In the genomic region with DNA sequence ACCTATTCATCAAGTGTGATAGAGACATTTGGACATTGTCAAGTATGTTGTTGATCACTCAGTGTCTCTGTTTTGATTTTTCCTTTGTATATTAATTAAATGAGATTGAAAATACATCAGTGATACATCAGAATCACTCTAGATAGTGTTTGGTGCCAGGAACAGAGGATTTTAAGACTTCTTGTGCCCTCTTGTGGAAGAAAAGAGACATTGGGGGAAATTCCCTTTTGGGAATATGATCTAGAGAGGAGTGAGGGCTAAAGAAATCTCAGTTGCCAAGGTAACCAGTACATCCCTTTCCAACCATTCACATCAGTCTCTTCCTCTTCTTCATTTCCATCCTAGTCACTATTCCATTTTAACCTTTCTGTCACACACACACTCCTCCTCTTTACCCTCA, we compare ENCODE assay signal across 13 mouse cellular contexts. TPM values are rescaled to one million over a fixed set of nuclear protein-coding genes. Genes with fewer than 3 reads are reported as not detected.
DNase-seq lines count a peak whose midpoint lies in the region; ATAC-seq lines count a peak whose summit lies in the region.
"Had no signal": no experiment of that assay in that cellular context is flagged by ENCODE, and none has a peak within 500 bp of the region (broad histone marks: within the 10 kb centered on the region; RNA-seq: fewer than 3 reads in every experiment).

No protein-coding gene starts in this region.

- H3K27me3 ChIP-seq in hindbrain, embryonic 16.5 days (replicated peaks; ENCODE audit: control insufficient read depth, insufficient read depth, low read length), result no peaks in the 10 kb centered on the region
- H3K27me3 ChIP-seq: heart, embryonic 12.5 days; limb, embryonic 12.5 days; megakaryocyte, embryonic 14.5 days had no signal

- no peak for DNase-seq in frontal cortex, postnatal 25 days (ENCODE audit: low spot score in 2 of 2)
- DNase-seq in thymus, postnatal 0 days (ENCODE audit: low spot score), result peak; percentile 55
- DNase-seq in thymus, postnatal 36 days, result no peak
- DNase-seq in kidney, adult 18-20 months, result no peak
- DNase-seq in gastrocnemius, postnatal 36 days, result no peak
- no peak for DNase-seq in adrenal gland, adult 8-10 months

- H3K27ac ChIP-seq in hindbrain, embryonic 16.5 days (ENCODE audit: low read depth, low read length), result no peak overlapping the region
- H3K27ac ChIP-seq: limb, embryonic 12.5 days had no signal

- peak; percentile 56 for ATAC-seq in frontal cortex, adult (ENCODE audit: low TSS enrichment)
- peak; percentile 88 for ATAC-seq in hindbrain, embryonic 16.5 days

- H3K4me2 ChIP-seq in hindbrain, embryonic 16.5 days (ENCODE audit: low read length), result no peak overlapping the region
- H3K4me2 ChIP-seq: heart, embryonic 12.5 days; limb, embryonic 12.5 days had no signal

- no peak overlapping the region for H3K4me3 ChIP-seq in hindbrain, embryonic 16.5 days (ENCODE audit: low read length)
- H3K4me3 ChIP-seq: heart, embryonic 12.5 days; limb, embryonic 12.5 days; megakaryocyte, embryonic 14.5 days had no signal

- H3K9me3 ChIP-seq in hindbrain, embryonic 16.5 days (ENCODE audit: control insufficient read depth, low read length), result no peaks in the 10 kb centered on the region
- H3K9me3 ChIP-seq: heart, embryonic 12.5 days; limb, embryonic 12.5 days; megakaryocyte, embryonic 14.5 days had no signal

- intact Hi-C loops in gastrocnemius, postnatal 36 days (cut with DNase I), result no loop called here

- H3K36me3 ChIP-seq in hindbrain, embryonic 16.5 days (ENCODE audit: control insufficient read depth, insufficient read depth, low read length), result no peaks in the 10 kb centered on the region
- H3K36me3 ChIP-seq: heart, embryonic 12.5 days; limb, embryonic 12.5 days had no signal

- no peak overlapping the region for H3K9ac ChIP-seq in hindbrain, embryonic 16.5 days (ENCODE audit: low read depth, low read length)
- H3K9ac ChIP-seq: heart, embryonic 12.5 days; limb, embryonic 12.5 days had no signal

- no peaks in the 10 kb centered on the region for H3K4me1 ChIP-seq in hindbrain, embryonic 16.5 days (ENCODE audit: control insufficient read depth, insufficient read depth, low read depth, low read length)
- H3K4me1 ChIP-seq: heart, embryonic 12.5 days; limb, embryonic 12.5 days had no signal

RNA-seq across cellular contexts. Expression of a gene that starts 34.8 kb away (rescaled TPM):
- polyA plus RNA-seq in thymus, postnatal 0 days (2015; fragmentation: Nextera tagmentation; extraction: Ambion mirVana), result 3.6 and 4.7 TPM in 2 replicates
- polyA plus RNA-seq in hindbrain, embryonic 16.5 days (2015; fragmentation: Nextera tagmentation; extraction: Ambion mirVana), result not detected in 2 replicates
- total RNA-seq in gastrocnemius, postnatal 36 days (2021), result not detected
- not detected for total RNA-seq in adrenal gland, adult 8-10 months (2022)
- total RNA-seq: ES-E14 had no signal
- polyA plus RNA-seq: heart, embryonic 12.5 days; kidney, embryonic 16.5 days; limb, embryonic 12.5 days had no signal

RNA-seq across cellular contexts. Expression of a gene that starts 48.9 kb away (rescaled TPM):
- 81.3 and 84.2 TPM in 2 replicates for polyA plus RNA-seq in thymus, postnatal 0 days (2015; fragmentation: Nextera tagmentation; extraction: Ambion mirVana)
- polyA plus RNA-seq in hindbrain, embryonic 16.5 days (2015; fragmentation: Nextera tagmentation; extraction: Ambion mirVana), result 39.4 and 46.6 TPM in 2 replicates
- 1 to 10 TPM; 1.1 to 1.3 TPM for total RNA-seq in gastrocnemius, postnatal 36 days (2021)
- 10 to 100 TPM in 2 of 4 experiments, 1 to 10 TPM in 2; 7.0 to 13.7 (median 11.0) TPM for total RNA-seq in adrenal gland, adult 8-10 months (2022)
